Mouse (Mus musculus) B cell, adult 2 months (primary cell): ENCODE data around the gene Mmadhc.

ENCODE experiments used
- DNase-seq, 2 experiments: peaks; one replicate each; pipeline ENCODE4 v3.0.0; 2022

Mmadhc gene

GRCm38 (mm10) chr2:50264059-50264458 lies 32.5 kb downstream of the Mmadhc start:
- DNase-seq = no peak

DNA sequence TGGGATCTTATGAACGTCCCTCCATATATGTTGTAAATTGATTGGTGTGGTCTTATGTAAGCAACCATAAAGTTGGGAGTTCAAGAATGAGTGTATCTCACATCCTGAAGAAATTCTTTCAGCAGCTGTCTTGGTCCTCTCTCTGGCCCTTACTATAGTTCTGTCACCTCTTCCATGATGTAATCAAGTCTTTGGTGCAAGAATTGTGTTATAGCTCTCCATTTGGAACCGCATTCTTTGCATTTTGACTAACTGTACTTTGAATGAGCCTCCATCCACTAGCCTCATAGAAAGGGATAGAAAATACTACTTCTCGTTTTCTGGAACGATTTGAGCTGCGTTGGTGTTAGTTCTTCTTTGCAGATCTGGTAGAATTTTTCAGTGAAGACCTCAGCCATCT lies 41.6 kb downstream of the Mmadhc start:
- DNase-seq = no peak

GRCm38 (mm10) chr2:50248551-50248950 lies 48.0 kb downstream of the Mmadhc start:
- no peak for DNase-seq

DNA sequence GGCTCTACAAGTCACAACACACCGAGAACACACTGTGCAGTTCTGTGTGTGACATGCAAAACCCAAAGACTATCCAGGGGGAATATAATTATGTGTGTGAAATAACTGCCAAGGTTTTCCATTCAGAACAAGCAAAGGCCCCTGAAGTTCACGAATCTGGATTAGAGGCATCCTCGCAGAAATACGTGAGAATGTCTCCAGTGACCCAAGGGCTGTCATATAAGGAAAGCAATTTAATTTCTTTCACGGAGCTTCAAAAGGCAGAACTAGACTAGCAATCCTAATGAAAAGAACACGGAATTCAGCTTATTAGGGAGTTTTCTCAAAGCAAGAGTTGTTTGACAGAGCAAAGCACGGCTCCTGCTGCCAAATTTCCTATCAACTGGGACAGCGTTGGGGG lies 63.1 kb downstream of the Mmadhc start:
- no peak for DNase-seq
